Mouse (Mus musculus) heart, embryonic 10.5 days (tissue): ENCODE data around the gene Ciao2a. TPM values are rescaled to one million over a fixed set of nuclear protein-coding genes. Genes with fewer than 3 reads are reported as not detected.

ENCODE experiments used
- DNase-seq: peaks from one replicate; pipeline ENCODE4 v3.0.0-alpha.2; 2017; ENCODE audit warnings: low spot score
- H3K27ac ChIP-seq: fragments of 300-500 bp; sonication (generic); 2 replicates; pipeline ENCODE4 v1.5.1; 2016; ENCODE audit warnings: mild to moderate bottlenecking
- H3K27me3 ChIP-seq: fragments of 300-500 bp; sonication (generic); 2 replicates; pipeline ENCODE4 v1.6.1; 2016; ENCODE audit warnings: mild to moderate bottlenecking; ENCODE audit not compliant: poor library complexity, insufficient read depth, severe bottlenecking
- H3K36me3 ChIP-seq: fragments of 300-500 bp; sonication (generic); 2 replicates; pipeline ENCODE4 v1.6.1; 2016; ENCODE audit warnings: mild to moderate bottlenecking, moderate library complexity
- H3K4me1 ChIP-seq: fragments of 300-500 bp; sonication (generic); 2 replicates; pipeline ENCODE4 v1.6.1; 2016; ENCODE audit warnings: mild to moderate bottlenecking
- H3K4me3 ChIP-seq: fragments of 300-500 bp; sonication (generic); 2 replicates; pipeline ENCODE4 v1.5.1; 2016; ENCODE audit warnings: mild to moderate bottlenecking, moderate library complexity
- H3K9me3 ChIP-seq: fragments of 300-500 bp; sonication (generic); 2 replicates; pipeline ENCODE4 v1.6.1; 2016; ENCODE audit warnings: mild to moderate bottlenecking, moderate library complexity
- WGBS: fragments of 180-500 bp; shearing (Covaris S2); methylation state at CpG from one replicate; pipeline ENCODE4 v1.1.7; 2016; 5-methylcytosine and 5-hydroxymethylcytosine counted together
- polyA plus RNA-seq: library from polyadenylated mRNA; unstranded; fragments of >200 nt; fragmentation: Nextera tagmentation; extraction: Ambion mirVana; gene quantifications from 2 replicates; pipeline ENCODE4 v1.2.1, GENCODE M21; 2016

Ciao2a gene
- polyA plus RNA-seq, 1 experiment from 2014 or later: 174 TPM

- under 1% methylated on average over 12 of the region's 12 CpGs for WGBS
- no peaks in the 10 kb centered on the region for H3K9me3 ChIP-seq
- H3K27me3 ChIP-seq: no peaks in the 10 kb centered on the region
- H3K27ac ChIP-seq: peak overlapping the region; percentile 93
- peaks cover 30% of the 10 kb centered on the region for H3K4me1 ChIP-seq
- DNase-seq: peak; percentile 84
- H3K36me3 ChIP-seq: no peaks in the 10 kb centered on the region
- peak overlapping the region; percentile 79 for H3K4me3 ChIP-seq
These were observed 2.3 kb upstream of the Ciao2a start for GRCm38 (mm10) chr9:66124111-66124531.

- 17% methylated on average over 33 of the region's 33 CpGs for WGBS
- no peaks in the 10 kb centered on the region for H3K27me3 ChIP-seq
- DNase-seq: peak; percentile 99
These were observed 1.5 kb upstream of the Ciao2a start for GRCm38 (mm10) chr9:66124681-66125542.

GRCm38 (mm10) chr9:66125543-66126455 is 612 bp upstream of the Ciao2a start:
- WGBS: 44% methylated on average over 12 of the region's 12 CpGs
- DNase-seq: no peak
- Histone ChIP-seq H3K4me3 (peak overlapping the region; percentile 79), H3K36me3 (peaks cover 8% of the 10 kb centered on the region; the same call in 1 of the 2 replicates), H3K4me1 (peaks cover 30% of the 10 kb centered on the region), H3K27me3 (no peaks in the 10 kb centered on the region), H3K27ac (peak overlapping the region; percentile 93), H3K9me3 (no peaks in the 10 kb centered on the region)

More at GRCm38 (mm10) chr9:66124681-66125542, 1.5 kb upstream of the Ciao2a start:
- Histone ChIP-seq H3K27ac (peak overlapping the region; percentile 93), H3K36me3 (0 out of 2 replicates have a peak, but pooled peaks cover 2% of the 10 kb centered on the region), H3K9me3 (no peaks in the 10 kb centered on the region), H3K4me1 (peaks cover 30% of the 10 kb centered on the region), H3K4me3 (peak overlapping the region; percentile 79)

GRCm38 (mm10) chr9:66127193-66127546 is 759 bp downstream of the Ciao2a start:
- no peak for DNase-seq

GRCm38 (mm10) chr9:66127884-66128283 is 1.5 kb downstream of the Ciao2a start:
- H3K36me3 ChIP-seq: peaks cover 22% of the 10 kb centered on the region
- no peaks in the 10 kb centered on the region for H3K9me3 ChIP-seq
- no peak for DNase-seq
- peak overlapping the region; percentile 75 for H3K4me3 ChIP-seq
- 52% methylated on average over 4 of the region's 4 CpGs for WGBS
- peaks cover 30% of the 10 kb centered on the region for H3K4me1 ChIP-seq
- H3K27me3 ChIP-seq: no peaks in the 10 kb centered on the region
- peak overlapping the region; percentile 93; the same call in 1 of the 2 replicates for H3K27ac ChIP-seq

More at GRCm38 (mm10) chr9:66127193-66127546, 759 bp downstream of the Ciao2a start:
- H3K27ac ChIP-seq: peak overlapping the region; percentile 93
- 43% methylated on average over 6 of the region's 6 CpGs for WGBS
- H3K9me3 ChIP-seq: no peaks in the 10 kb centered on the region
- peaks cover 30% of the 10 kb centered on the region for H3K4me1 ChIP-seq
- peaks cover 14% of the 10 kb centered on the region; the same call in 1 of the 2 replicates for H3K36me3 ChIP-seq
- H3K4me3 ChIP-seq: peak overlapping the region; percentile 75
- H3K27me3 ChIP-seq: no peaks in the 10 kb centered on the region

- Histone ChIP-seq H3K36me3 (peaks cover 55% of the 10 kb centered on the region), H3K27me3 (no peaks in the 10 kb centered on the region), H3K27ac (no peak overlapping the region), H3K4me1 (peaks cover 9% of the 10 kb centered on the region), H3K9me3 (no peaks in the 10 kb centered on the region), H3K4me3 (no peak overlapping the region)
- WGBS: 87% methylated on average over 2 of the region's 2 CpGs
- no peak for DNase-seq
These were observed 5.1 kb downstream of the Ciao2a start for GRCm38 (mm10) chr9:66131466-66131865.

- no peak overlapping the region for H3K4me3 ChIP-seq
These were observed 9.6 kb downstream of the Ciao2a start for GRCm38 (mm10) chr9:66135967-66136366.

GRCm38 (mm10) chr9:66138193-66138592 is 11.8 kb downstream of the Ciao2a start:
- no peak overlapping the region for H3K4me3 ChIP-seq

More at GRCm38 (mm10) chr9:66135967-66136366, 9.6 kb downstream of the Ciao2a start:
- peak; percentile 69 for DNase-seq
- Histone ChIP-seq H3K9me3 (no peaks in the 10 kb centered on the region), H3K4me1 (no peaks in the 10 kb centered on the region), H3K36me3 (peaks cover 88% of the 10 kb centered on the region), H3K27me3 (no peaks in the 10 kb centered on the region), H3K27ac (no peak overlapping the region)
- 52% methylated on average over 4 of the region's 4 CpGs for WGBS

GRCm38 (mm10) chr9:66142265-66142664 is 15.9 kb downstream of the Ciao2a start:
- Histone ChIP-seq H3K4me3 (no peak overlapping the region), H3K9me3 (no peaks in the 10 kb centered on the region), H3K27ac (no peak overlapping the region), H3K36me3 (peaks cover 38% of the 10 kb centered on the region), H3K27me3 (no peaks in the 10 kb centered on the region), H3K4me1 (no peaks in the 10 kb centered on the region)
- WGBS: 70% methylated on average over 1 of the region's 1 CpGs
- DNase-seq: no peak

More at GRCm38 (mm10) chr9:66138193-66138592, 11.8 kb downstream of the Ciao2a start:
- Histone ChIP-seq H3K27me3 (no peaks in the 10 kb centered on the region), H3K27ac (no peak overlapping the region), H3K4me1 (no peaks in the 10 kb centered on the region), H3K9me3 (no peaks in the 10 kb centered on the region), H3K36me3 (peaks cover 77% of the 10 kb centered on the region)
- 88% methylated on average over 7 of the region's 7 CpGs for WGBS
- peak; percentile 43 for DNase-seq

GRCm38 (mm10) chr9:66144248-66144647 is 17.8 kb downstream of the Ciao2a start:
- no peaks in the 10 kb centered on the region for H3K27me3 ChIP-seq
- H3K4me3 ChIP-seq: no peak overlapping the region
- no peaks in the 10 kb centered on the region for H3K9me3 ChIP-seq
- peaks cover 20% of the 10 kb centered on the region for H3K36me3 ChIP-seq
- H3K27ac ChIP-seq: no peak overlapping the region
- no peak for DNase-seq
- no peaks in the 10 kb centered on the region for H3K4me1 ChIP-seq
- WGBS: 8% methylated on average over 6 of the region's 6 CpGs

GRCm38 (mm10) chr9:66146141-66146540 is 19.7 kb downstream of the Ciao2a start:
- Histone ChIP-seq H3K4me1 (no peaks in the 10 kb centered on the region), H3K27ac (no peak overlapping the region), H3K9me3 (no peaks in the 10 kb centered on the region), H3K27me3 (peaks cover 9% of the 10 kb centered on the region; the same call in 1 of the 2 replicates), H3K4me3 (no peak overlapping the region), H3K36me3 (0 out of 2 replicates have a peak, but pooled peaks cover 4% of the 10 kb centered on the region)
- DNase-seq: no peak

GRCm38 (mm10) chr9:66152011-66152410 is 25.6 kb downstream of the Ciao2a start:
- WGBS: 51% methylated on average over 9 of the region's 9 CpGs
- H3K36me3 ChIP-seq: no peaks in the 10 kb centered on the region
- H3K27ac ChIP-seq: no peak overlapping the region
- H3K4me3 ChIP-seq: no peak overlapping the region
- peaks cover 37% of the 10 kb centered on the region for H3K27me3 ChIP-seq
- DNase-seq: no peak
- H3K9me3 ChIP-seq: no peaks in the 10 kb centered on the region
- peaks cover 13% of the 10 kb centered on the region; the same call in 1 of the 2 replicates for H3K4me1 ChIP-seq
